In genomic region chr10:70132087-70132560, GRCm38 (mm10) we compare ENCODE assay signal across 15 mouse cellular contexts. TPM values are rescaled to one million over a fixed set of nuclear protein-coding genes. Genes with fewer than 3 reads are reported as not detected.
DNase-seq lines count a peak whose midpoint lies in the region; ATAC-seq and TF ChIP-seq lines count a peak whose summit lies in the region.
"Had no signal": no experiment of that assay in that cellular context is flagged by ENCODE, and none has a peak within 500 bp of the region (broad histone marks: within the 10 kb centered on the region; RNA-seq: fewer than 3 reads in every experiment).

No protein-coding gene starts in this region.

- intact Hi-C loops in heart, postnatal 36 days (cut with DNase I) = loop anchor here (2.0 kb wide), 1 partner anchor 33 kb away; no protein-coding TSS in a partner anchor

- no peak for DNase-seq in G1E (ENCODE audit: low spot score)
- DNase-seq in heart, postnatal 36 days = peak; percentile 24 to 43
- peak; percentile 33 for DNase-seq in lung, postnatal 10 days
- no peak for DNase-seq in layer of hippocampus, adult 2 months (ENCODE audit: low spot score in 2 of 2)
- DNase-seq in kidney, postnatal 4 days = no peak
- no peak for DNase-seq in gastrocnemius, postnatal 25 days
- no peak for DNase-seq in urinary bladder, postnatal 10 days (ENCODE audit: low spot score)
- DNase-seq: adrenal gland, adult 8-10 months; embryo, embryonic 11 days; thymus, postnatal 14 days had no signal

- no peaks in the 10 kb centered on the region for H3K27me3 ChIP-seq in G1E (ENCODE audit: insufficient read depth, low read length)
- H3K27me3 ChIP-seq: CH12.LX; limb, embryonic 12.5 days had no signal

- TF ChIP-seq CTCF in G1E (IDR thresholded peaks at IDR 0.05; ENCODE audit: low read depth, low read length) = no peak
- TF ChIP-seq CTCF in layer of hippocampus, adult 2 months (conservative IDR thresholded peaks at IDR 0.05) = no peak

- H3K4me1 ChIP-seq in G1E (ENCODE audit: insufficient read depth, low read depth, low read length) = peaks cover 69% of the 10 kb centered on the region

- H3K9me3 ChIP-seq in G1E (replicated peaks) = no peaks in the 10 kb centered on the region
- H3K9me3 ChIP-seq: limb, embryonic 12.5 days had no signal

- peaks cover 46% of the 10 kb centered on the region for H3K36me3 ChIP-seq in G1E (replicated peaks)
- H3K36me3 ChIP-seq: limb, embryonic 12.5 days had no signal

- no peak overlapping the region for H3K27ac ChIP-seq in layer of hippocampus, adult 2 months
- H3K27ac ChIP-seq: kidney, postnatal 0 days; limb, embryonic 12.5 days had no signal

- no peak for ATAC-seq in G1E (ENCODE audit: extremely low read depth, insufficient number of reproducible peaks, low FRiP score, poor library complexity, severe bottlenecking)
- ATAC-seq in erythroid progenitor cell, adult 5-6 weeks (replicated peaks; ENCODE audit: low FRiP score, poor library complexity, severe bottlenecking) = peak; percentile 47; the same call in 1 of the 2 replicates

- peak overlapping the region; percentile 13; the same call in 1 of the 2 replicates for H3K4me3 ChIP-seq in G1E (ENCODE audit: low read depth, low read length)
- no peak overlapping the region for H3K4me3 ChIP-seq in layer of hippocampus, adult 2 months
- H3K4me3 ChIP-seq: limb, embryonic 12.5 days; myocyte had no signal

RNA-seq across cellular contexts. Expression of gene Ccdc6, which starts 35.2 kb away (rescaled TPM):
- total RNA-seq in G1E (2014; fragmentation: Nextera tagmentation) (93.8 and 95.0 TPM in 2 replicates), G1E (2017) (18.9 and 22.2 TPM in 2 replicates)
- 21.1 and 23.4 TPM in 2 replicates for polyA plus RNA-seq in G1E (2012)
- 25.2 and 45.0 TPM in 2 replicates for total RNA-seq in erythroid progenitor cell, adult 5-6 weeks (2015; ENCODE audit: low replicate concordance)
- 46.6 and 61.2 TPM in 2 replicates for total RNA-seq in erythroid progenitor cell, adult 5-6 weeks (2017; ENCODE audit: low replicate concordance)
- 10 to 100 TPM; 27.7 to 29.3 TPM for total RNA-seq in heart, postnatal 36 days (2021)
- total RNA-seq in layer of hippocampus, adult 2 months (2021) = 10 to 100 TPM; 60.5 to 65.6 TPM
- 100 to 1,000 TPM in 1 of 2 experiments, 10 to 100 TPM in 1; 98.9 to 100 TPM for total RNA-seq in gastrocnemius, postnatal 25 days (2021)

Comparison
In these comparisons a context has a peak if more than half of its experiments do, and no peak if none do; other contexts are left out.
1. DNase-seq: peak in heart, postnatal 36 days (2 of 2) and lung, postnatal 10 days (single experiment); none in G1E (single experiment), layer of hippocampus, adult 2 months (0 of 2), kidney, postnatal 4 days (0 of 2), gastrocnemius, postnatal 25 days (single experiment) and urinary bladder, postnatal 10 days (single experiment).